Mouse (Mus musculus): ENCODE data around the gene Gm20825. TPM values are rescaled to one million over a fixed set of nuclear protein-coding genes. Genes with fewer than 3 reads are reported as not detected.
"Not testable (repeated sequence)": the region's sequence is repeated elsewhere in the genome, so short reads cannot be mapped to it uniquely, and the experiment has no call there.

Gene Gm20825
- total RNA-seq (2021) = not detected

DNA sequence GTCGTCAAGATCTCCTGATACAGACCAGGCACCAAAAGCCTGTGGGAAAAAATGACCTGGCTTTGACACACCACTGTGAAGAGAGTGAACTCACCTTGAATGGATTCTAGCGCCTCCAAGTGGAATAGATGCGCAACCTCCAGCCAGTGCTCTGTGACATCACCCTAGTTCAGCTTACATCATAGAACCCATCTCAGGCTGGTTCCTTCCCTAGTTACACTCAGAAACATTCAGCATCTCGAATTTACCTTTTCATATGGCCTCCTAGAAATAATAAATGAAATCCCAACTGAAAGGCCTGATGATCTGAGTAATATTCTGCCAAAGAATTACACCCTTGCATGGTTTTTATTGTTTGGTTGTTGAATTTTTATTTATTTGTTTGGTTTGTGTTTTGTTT lies at the start of gene Gm20825:
Gm20825 (minus strand) TSS at position 101 of the 400 bp plus-strand sequence.
- DNase-seq (ENCODE audit: extremely low spot score in 1 of 2, low spot score in 1 of 2) = not testable (repeated sequence)

Other genes starting within 250 kb of the Gm20825 start
- not detected for gene Gm29049, start 74.3 kb downstream of the Gm20825 start, total RNA-seq (2021)
- gene Gm20824, start 186.4 kb upstream of the Gm20825 start, total RNA-seq (2021) = not detected

All from layer of hippocampus, postnatal 25 days (tissue).